Mouse (Mus musculus) midbrain, embryonic 14.5 days (tissue): ENCODE measurements around the gene Bcas3. TPM values are rescaled to one million over a fixed set of nuclear protein-coding genes. Genes with fewer than 3 reads are reported as not detected.

Source experiments
- ATAC-seq: fragments of 200-750 bp; cut with Nextera tagmentation; 2 replicates; pipeline ENCODE4 v1.8.0; 2017; ENCODE audit warnings: moderate number of reproducible peaks, moderate library complexity; ENCODE audit not compliant: low FRiP score, low TSS enrichment
- DNase-seq: peaks from one replicate; pipeline ENCODE4 v3.0.0-alpha.2; 2015
- H3K27ac ChIP-seq: fragments of 300-500 bp; sonication (generic); replicated peaks from 2 replicates; pipeline ENCODE4 v1.5.1; 2014; ENCODE audit warnings: mild to moderate bottlenecking, low read depth, low read length, moderate library complexity
- H3K27me3 ChIP-seq: fragments of 300-500 bp; sonication (generic); 2 replicates; pipeline ENCODE4 v1.6.1; 2014; ENCODE audit warnings: low read length, control low read depth, mixed read lengths; ENCODE audit not compliant: control insufficient read depth, insufficient read depth
- H3K36me3 ChIP-seq: fragments of 300-500 bp; sonication (generic); 2 replicates; pipeline ENCODE4 v1.6.1; 2014; ENCODE audit warnings: low read length, control low read depth; ENCODE audit not compliant: control insufficient read depth, insufficient read depth
- H3K4me1 ChIP-seq: fragments of 300-500 bp; sonication (generic); 2 replicates; pipeline ENCODE4 v1.6.1; 2014; ENCODE audit warnings: mild to moderate bottlenecking, antibody characterized with exemption, low read length, control low read depth; ENCODE audit not compliant: control insufficient read depth, insufficient read depth
- H3K4me2 ChIP-seq: fragments of 300-500 bp; sonication (generic); 2 replicates; pipeline ENCODE4 v1.6.1; 2014; ENCODE audit warnings: mild to moderate bottlenecking, low read length, moderate library complexity
- H3K4me3 ChIP-seq: fragments of 300-500 bp; sonication (generic); replicated peaks from 2 replicates; pipeline ENCODE4 v1.5.1; 2014; ENCODE audit warnings: low read depth, low read length
- H3K9ac ChIP-seq: fragments of 300-500 bp; sonication (generic); replicated peaks from 2 replicates; pipeline ENCODE4 v1.6.1; 2014; ENCODE audit warnings: mild to moderate bottlenecking, low read length, moderate library complexity
- H3K9me3 ChIP-seq: fragments of 300-500 bp; sonication (generic); 2 replicates; pipeline ENCODE4 v1.6.1; 2016; ENCODE audit warnings: low read length, control low read depth, mixed read lengths; ENCODE audit not compliant: control insufficient read depth
- WGBS: fragments of 180-500 bp; shearing (Covaris S2); extraction: QIAGEN DNeasy Blood & Tissue Kit; methylation state at CpG from one replicate; pipeline ENCODE4 v1.1.7; 2014; 5-methylcytosine and 5-hydroxymethylcytosine counted together
- polyA plus RNA-seq: library from polyadenylated mRNA; unstranded; fragments of >200 nt; fragmentation: Nextera tagmentation; extraction: Ambion mirVana; gene quantifications from 2 replicates; pipeline ENCODE4 v1.2.1, GENCODE M21; 2014

Bcas3 gene
- polyA plus RNA-seq, 1 experiment from 2014 or later = 33.4 TPM

GRCm38 (mm10) chr11:85524841-85525500 is 172.0 kb downstream of the Bcas3 start:
- no peak for ATAC-seq
- peak; percentile 58 for DNase-seq
- Histone ChIP-seq H3K36me3 (no peaks in the 10 kb centered on the region), H3K27me3 (peaks cover 30% of the 10 kb centered on the region), H3K27ac (no peak overlapping the region), H3K4me3 (no peak overlapping the region), H3K9me3 (no peaks in the 10 kb centered on the region), H3K4me2 (peak overlapping the region; percentile 72), H3K9ac (no peak overlapping the region), H3K4me1 (peaks cover 13% of the 10 kb centered on the region)
- 9% methylated on average over 16 of the region's 16 CpGs for WGBS

GRCm38 (mm10) chr11:85525501-85525885 is 172.5 kb downstream of the Bcas3 start:
- no peak overlapping the region for H3K4me2 ChIP-seq
- peaks cover 30% of the 10 kb centered on the region for H3K27me3 ChIP-seq
- 28% methylated on average over 10 of the region's 10 CpGs for WGBS
- no peak for ATAC-seq
- no peak overlapping the region for H3K27ac ChIP-seq
- H3K4me3 ChIP-seq = no peak overlapping the region
- no peak overlapping the region for H3K9ac ChIP-seq
- H3K9me3 ChIP-seq = no peaks in the 10 kb centered on the region
- DNase-seq = no peak
- H3K4me1 ChIP-seq = peaks cover 13% of the 10 kb centered on the region
- no peaks in the 10 kb centered on the region for H3K36me3 ChIP-seq

GRCm38 (mm10) chr11:85525979-85526775 is 173.2 kb downstream of the Bcas3 start:
- Histone ChIP-seq H3K4me2 (no peak overlapping the region), H3K4me3 (no peak overlapping the region), H3K9me3 (no peaks in the 10 kb centered on the region), H3K9ac (no peak overlapping the region), H3K36me3 (no peaks in the 10 kb centered on the region), H3K4me1 (peaks cover 13% of the 10 kb centered on the region), H3K27me3 (peaks cover 30% of the 10 kb centered on the region), H3K27ac (no peak overlapping the region)
- WGBS = 34% methylated on average over 11 of the region's 11 CpGs
- DNase-seq = peak; percentile 9
- no peak for ATAC-seq

- no peak overlapping the region for H3K9ac ChIP-seq
- H3K4me1 ChIP-seq = peaks cover 13% of the 10 kb centered on the region
- DNase-seq (peak; percentile 11), ATAC-seq (no peak)
- H3K27me3 ChIP-seq = peaks cover 25% of the 10 kb centered on the region
- no peaks in the 10 kb centered on the region for H3K36me3 ChIP-seq
- WGBS = 28% methylated on average over 5 of the region's 5 CpGs
- H3K9me3 ChIP-seq = no peaks in the 10 kb centered on the region
- no peak overlapping the region for H3K27ac ChIP-seq
- no peak overlapping the region for H3K4me3 ChIP-seq
- no peak overlapping the region for H3K4me2 ChIP-seq
Observed at GRCm38 (mm10) chr11:85527261-85527660, 174.3 kb downstream of the Bcas3 start.

- no peak overlapping the region for H3K27ac ChIP-seq
- peaks cover 5% of the 10 kb centered on the region for H3K4me1 ChIP-seq
- no peak overlapping the region for H3K4me3 ChIP-seq
- H3K36me3 ChIP-seq = no peaks in the 10 kb centered on the region
- DNase-seq = no peak
- H3K9ac ChIP-seq = no peak overlapping the region
- no peak overlapping the region for H3K4me2 ChIP-seq
- H3K27me3 ChIP-seq = peaks cover 20% of the 10 kb centered on the region
- ATAC-seq = no peak
- no peaks in the 10 kb centered on the region for H3K9me3 ChIP-seq
- 75% methylated on average over 5 of the region's 5 CpGs for WGBS
Observed at GRCm38 (mm10) chr11:85529531-85530285, 176.7 kb downstream of the Bcas3 start.

GRCm38 (mm10) chr11:85540989-85541388 is 188.0 kb downstream of the Bcas3 start:
- 92% methylated on average over 4 of the region's 4 CpGs for WGBS
- Histone ChIP-seq H3K27me3 (no peaks in the 10 kb centered on the region), H3K4me1 (no peaks in the 10 kb centered on the region), H3K4me2 (no peak overlapping the region), H3K4me3 (no peak overlapping the region), H3K36me3 (no peaks in the 10 kb centered on the region), H3K27ac (no peak overlapping the region), H3K9me3 (no peaks in the 10 kb centered on the region), H3K9ac (no peak overlapping the region)
- ATAC-seq = no peak
- DNase-seq = no peak

- no peak for DNase-seq
- Histone ChIP-seq H3K36me3 (no peaks in the 10 kb centered on the region), H3K9ac (no peak overlapping the region), H3K27me3 (no peaks in the 10 kb centered on the region), H3K4me1 (no peaks in the 10 kb centered on the region), H3K9me3 (no peaks in the 10 kb centered on the region), H3K4me3 (no peak overlapping the region), H3K4me2 (no peak overlapping the region), H3K27ac (no peak overlapping the region)
- WGBS = 82% methylated on average over 4 of the region's 4 CpGs
- ATAC-seq = no peak
Observed at GRCm38 (mm10) chr11:85543311-85543710, 190.3 kb downstream of the Bcas3 start.

GRCm38 (mm10) chr11:85545602-85546001 is 192.6 kb downstream of the Bcas3 start:
- H3K4me2 ChIP-seq = no peak overlapping the region
- no peaks in the 10 kb centered on the region for H3K36me3 ChIP-seq
- DNase-seq = no peak
- WGBS = 69% methylated on average over 5 of the region's 5 CpGs
- H3K27ac ChIP-seq = no peak overlapping the region
- H3K4me3 ChIP-seq = no peak overlapping the region
- H3K4me1 ChIP-seq = no peaks in the 10 kb centered on the region
- H3K27me3 ChIP-seq = no peaks in the 10 kb centered on the region
- no peak for ATAC-seq
- no peak overlapping the region for H3K9ac ChIP-seq
- H3K9me3 ChIP-seq = no peaks in the 10 kb centered on the region
